ENCODE assay signal across 8 mouse cellular contexts in genomic region chr10:119610279-119610895, GRCm38 (mm10).
DNase-seq lines count a peak whose midpoint lies in the region; TF ChIP-seq lines count a peak whose summit lies in the region.

No protein-coding gene starts in this region.

- no peak for TF ChIP-seq POLR2A in cortical plate, adult 2 months (IDR thresholded peaks at IDR 0.05; ENCODE audit: extremely low read depth, insufficient read depth, low read length)

- peak; percentile 73 for TF ChIP-seq CTCF in layer of hippocampus, adult 2 months (conservative IDR thresholded peaks at IDR 0.05)
- TF ChIP-seq CTCF in cortical plate, adult 2 months (IDR thresholded peaks at IDR 0.05; ENCODE audit: extremely low read depth, insufficient read depth, low read length) = peak; percentile 52

- no peak overlapping the region for H3K4me3 ChIP-seq in layer of hippocampus, adult 2 months
- no peak overlapping the region for H3K4me3 ChIP-seq in cortical plate, adult 2 months (ENCODE audit: insufficient read depth, low read length)

- peak in 1 of 2 experiments; percentile 14 for DNase-seq in layer of hippocampus, adult 2 months (ENCODE audit: low spot score in 2 of 2)
- DNase-seq in layer of hippocampus, adult 9-11 months = no peak
- peak; percentile 42 for DNase-seq in NIH3T3 (ENCODE audit: low read depth)
- DNase-seq in kidney, postnatal 14 days = peak; percentile 24
- DNase-seq in retina, embryonic 14.5 days (ENCODE audit: low spot score) = peak; percentile 54
- no peak for DNase-seq in ovary, adult 18-20 months (ENCODE audit: low spot score)
- DNase-seq in left cerebral cortex, adult 11 months (ENCODE audit: low spot score) = no peak

- no peak overlapping the region for H3K27ac ChIP-seq in layer of hippocampus, adult 2 months
- no peak overlapping the region for H3K27ac ChIP-seq in cortical plate, adult 2 months (ENCODE audit: insufficient read depth, low read length)

- H3K4me1 ChIP-seq in cortical plate, adult 2 months (ENCODE audit: control insufficient read depth, insufficient read depth, low read length) = no peaks in the 10 kb centered on the region; the same call in 1 of the 2 replicates

Comparison
In these comparisons a context has a peak if more than half of its experiments do, and no peak if none do; other contexts are left out.
1. DNase-seq: peak in NIH3T3 (single experiment), kidney, postnatal 14 days (single experiment) and retina, embryonic 14.5 days (single experiment); none in layer of hippocampus, adult 9-11 months (single experiment), ovary, adult 18-20 months (single experiment) and left cerebral cortex, adult 11 months (single experiment).